Mouse (Mus musculus) right cerebral cortex, adult 18-20 months (tissue): ENCODE results near the gene Ak5.
"Not testable (repeated sequence)": the region's sequence is repeated elsewhere in the genome, so short reads cannot be mapped to it uniquely, and the experiment has no call there.

Experiments used
- DNase-seq: peaks from one replicate; pipeline ENCODE4 v3.0.0; 2022; ENCODE audit warnings: mixed read lengths

Ak5 gene

DNA sequence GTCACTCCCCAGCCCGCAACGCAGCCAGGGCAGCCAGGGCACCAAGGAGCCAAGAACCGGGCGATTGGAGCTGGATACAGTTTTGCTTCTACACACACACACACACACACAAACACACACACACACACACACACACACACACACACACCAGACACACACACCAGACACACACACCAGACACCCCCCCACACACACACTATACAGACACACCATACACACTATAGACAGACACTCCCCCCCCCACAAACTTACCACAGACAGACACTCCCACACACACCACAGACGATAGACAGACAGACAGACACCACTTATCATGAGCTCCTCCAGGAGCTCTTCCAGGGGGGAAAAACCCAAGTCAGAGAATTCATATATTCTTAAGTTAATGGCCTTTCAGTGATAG lies at the start of gene Ak5:
Gene Ak5 (minus strand): TSS at position 122 of the 400 bp plus-strand sequence.
- DNase-seq, result no peak

DNA sequence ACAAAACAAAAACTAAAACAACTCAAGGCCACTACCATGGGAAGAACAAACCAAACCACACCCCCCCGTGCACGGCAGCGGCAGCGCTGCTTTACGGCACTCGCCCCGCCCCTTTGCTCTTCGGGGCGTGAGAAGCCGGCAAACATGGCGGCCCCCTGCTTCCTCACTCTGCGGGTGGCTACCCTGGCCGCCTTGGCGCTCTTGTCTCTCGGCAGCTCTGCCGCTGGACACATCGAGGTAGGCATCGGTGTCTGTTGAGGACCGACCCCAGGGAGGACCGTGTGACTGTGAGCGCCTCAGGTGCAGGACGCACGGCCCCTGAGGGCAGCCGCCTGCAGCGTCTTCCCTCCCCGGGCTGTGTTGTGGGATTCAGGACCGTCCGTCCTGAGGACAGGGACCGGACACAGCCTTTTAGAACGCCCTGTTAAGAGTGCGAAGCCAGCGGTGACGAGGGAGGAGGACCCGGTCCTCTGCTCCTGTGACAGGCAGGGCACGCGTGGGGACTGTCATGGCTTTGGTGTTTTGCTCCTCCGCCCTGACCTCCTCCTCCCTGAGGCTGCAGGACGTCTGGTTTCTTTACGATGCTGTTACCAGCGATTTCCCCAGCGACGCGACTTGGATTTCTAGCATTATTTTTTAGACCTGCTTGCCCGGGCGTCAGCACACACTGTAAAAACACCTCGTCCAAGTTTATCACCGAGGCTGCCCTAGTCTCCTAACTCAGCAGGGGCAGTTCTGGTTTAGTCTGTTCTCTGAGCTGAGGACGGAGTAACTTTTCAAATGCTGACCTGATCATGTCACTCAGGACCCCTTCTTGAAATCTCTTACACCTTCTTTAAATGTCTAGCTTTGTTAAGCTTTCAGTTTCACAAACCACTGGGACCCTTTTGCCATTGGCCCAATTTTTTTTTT lies 46.1 kb upstream of the Ak5 start, which contains the start of gene Pigk:
Gene Pigk (plus strand): TSS at position 110 of the 912 bp plus-strand sequence.
- peak; percentile 89 for DNase-seq

DNA sequence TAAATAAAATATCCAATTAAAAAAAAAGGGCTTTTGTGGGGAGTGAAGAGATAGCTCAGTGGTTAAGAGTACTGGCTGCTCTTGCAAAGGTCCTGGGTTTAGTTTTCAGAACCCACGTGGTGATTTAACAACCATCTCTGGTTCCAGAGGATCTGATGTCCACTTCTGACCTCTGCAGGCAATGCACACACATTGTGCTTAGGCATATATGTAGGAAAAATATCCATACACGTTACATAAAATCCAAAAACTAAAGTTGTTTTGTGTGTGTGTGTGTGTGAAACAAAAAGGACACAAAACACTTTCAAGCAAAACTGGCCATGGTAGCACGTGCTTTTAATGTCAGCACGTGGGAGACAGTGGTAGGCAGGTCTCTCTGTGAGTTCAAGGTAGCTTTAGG lies 44.8 kb upstream of the Ak5 start:
- no peak for DNase-seq

DNA sequence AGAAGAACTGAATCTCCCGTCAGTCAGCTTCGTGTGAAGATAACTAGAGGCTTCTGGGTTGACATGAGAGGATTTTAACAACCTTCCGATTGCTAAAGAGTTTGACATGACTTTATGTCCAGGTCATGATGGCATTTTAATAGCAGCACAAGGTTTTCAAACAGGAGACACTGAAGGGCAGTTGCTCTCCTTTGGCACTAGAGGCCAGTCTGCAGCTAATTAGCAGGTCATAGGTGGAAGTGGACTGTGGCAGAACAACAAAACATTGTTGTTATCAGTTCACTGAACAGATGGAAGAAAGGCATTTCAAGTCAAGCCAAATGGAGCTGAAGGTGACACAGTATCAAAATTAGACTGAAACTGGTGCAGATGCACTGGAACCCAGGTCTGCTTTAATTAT lies 41.8 kb upstream of the Ak5 start:
- DNase-seq, result no peak

DNA sequence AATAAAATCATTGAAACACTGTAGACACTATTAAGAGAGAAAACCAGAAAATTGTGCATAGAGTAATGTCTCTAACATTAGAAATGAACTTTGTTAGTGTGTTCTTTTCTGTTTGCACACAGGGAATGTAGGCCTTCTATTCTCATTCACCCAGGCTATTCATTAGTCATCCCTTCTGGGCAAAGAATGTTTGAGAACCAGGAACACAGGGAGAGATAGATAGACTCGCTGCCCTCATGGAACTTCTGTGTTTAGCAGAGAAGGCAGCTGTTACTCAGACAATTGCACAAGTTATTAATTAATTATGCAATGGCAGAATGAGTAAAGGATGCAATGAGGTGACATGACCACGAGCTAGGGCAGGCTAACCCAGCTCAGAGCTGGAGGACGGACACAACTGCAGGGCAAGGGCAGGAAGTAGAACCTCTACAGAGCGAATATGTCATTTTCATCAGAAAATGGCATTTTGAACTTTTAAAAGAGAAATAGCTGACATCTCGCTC lies 39.2 kb upstream of the Ak5 start:
- no peak for DNase-seq

DNA sequence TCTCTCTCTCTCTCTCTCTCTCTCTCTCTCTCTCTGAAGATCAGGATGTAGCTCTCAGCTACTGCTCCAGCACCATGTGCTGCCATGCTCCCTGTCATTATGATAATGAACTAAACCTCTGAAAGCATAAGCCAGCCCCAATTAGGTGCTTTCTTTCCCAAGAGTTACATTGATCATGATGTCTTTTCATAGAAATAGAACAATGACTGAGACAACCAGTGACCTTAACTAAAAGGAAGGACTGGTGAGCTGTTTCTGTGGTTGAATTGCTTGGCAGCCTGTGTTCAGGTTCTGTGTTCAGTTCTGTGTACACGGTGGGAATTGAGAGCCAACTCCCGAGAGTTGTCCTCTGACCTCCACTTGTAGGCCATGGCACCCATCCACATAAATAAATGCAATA lies 38.7 kb upstream of the Ak5 start:
- no peak for DNase-seq

DNA sequence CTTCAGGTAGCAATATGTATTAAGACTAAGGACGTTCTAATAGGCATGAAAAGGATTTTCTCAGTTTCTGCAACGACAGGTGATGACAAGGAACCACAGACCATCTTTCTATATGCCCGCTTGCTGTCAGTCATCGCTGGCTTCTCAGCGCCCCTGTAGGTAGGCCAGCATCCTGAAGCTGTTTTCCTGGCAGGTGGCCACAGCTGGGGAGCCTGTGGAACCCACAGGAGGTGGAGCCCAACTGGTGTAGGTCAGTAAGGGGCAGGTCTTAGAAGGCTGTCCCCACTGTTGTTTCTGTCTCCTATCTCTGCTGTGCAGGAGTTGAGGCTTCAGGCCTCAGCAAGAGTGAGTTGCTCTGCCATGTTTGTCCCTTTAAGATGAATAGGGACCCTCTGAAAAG lies 37.7 kb upstream of the Ak5 start:
- no peak for DNase-seq

DNA sequence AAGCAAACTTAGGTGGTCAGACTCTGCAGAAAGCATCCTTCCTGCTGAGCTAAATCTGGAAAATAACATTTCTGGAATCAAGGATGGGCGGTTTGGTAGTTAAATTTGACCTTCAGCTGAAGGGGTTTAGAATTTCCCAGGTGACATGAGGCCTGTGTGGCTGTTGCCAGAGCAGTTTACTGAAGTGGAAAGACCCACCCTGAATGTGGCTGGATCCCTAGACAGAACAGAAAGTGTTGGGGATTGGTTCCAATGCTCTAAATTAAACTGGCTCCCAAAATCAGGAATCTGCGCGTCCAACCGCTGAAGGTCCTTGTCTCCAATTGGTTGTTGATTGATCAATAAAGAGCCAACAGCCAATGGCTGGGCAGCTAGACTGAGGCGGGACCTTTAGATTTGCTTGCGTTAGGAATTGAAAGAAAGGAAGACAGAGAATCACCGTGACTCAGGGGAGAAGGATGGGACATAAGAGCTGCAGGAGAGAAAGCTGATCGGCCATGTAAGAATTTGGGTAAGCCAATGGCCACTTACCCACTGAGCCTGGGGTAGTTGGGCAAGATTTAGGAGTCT lies 34.2 kb upstream of the Ak5 start:
- no peak for DNase-seq

DNA sequence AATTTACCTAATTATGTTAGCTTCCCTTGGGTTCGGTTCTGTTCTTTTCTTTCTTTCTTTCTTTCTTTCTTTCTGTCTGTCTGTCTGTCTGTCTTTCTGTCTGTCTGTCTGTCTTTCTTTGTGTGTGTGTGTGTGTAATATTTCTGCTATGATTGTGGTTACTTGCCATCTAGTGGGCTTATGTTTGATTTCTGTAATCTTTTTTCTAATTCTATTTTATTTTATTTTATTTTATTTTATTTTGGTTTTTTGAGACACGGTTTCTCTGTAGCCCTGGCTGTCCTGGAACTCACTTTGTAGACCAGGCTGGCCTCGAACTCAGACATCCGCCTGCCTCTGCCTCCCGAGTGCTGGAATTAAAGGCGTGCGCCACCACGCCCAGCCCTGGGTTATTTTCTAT lies 33.4 kb upstream of the Ak5 start:
- not testable (repeated sequence) for DNase-seq

DNA sequence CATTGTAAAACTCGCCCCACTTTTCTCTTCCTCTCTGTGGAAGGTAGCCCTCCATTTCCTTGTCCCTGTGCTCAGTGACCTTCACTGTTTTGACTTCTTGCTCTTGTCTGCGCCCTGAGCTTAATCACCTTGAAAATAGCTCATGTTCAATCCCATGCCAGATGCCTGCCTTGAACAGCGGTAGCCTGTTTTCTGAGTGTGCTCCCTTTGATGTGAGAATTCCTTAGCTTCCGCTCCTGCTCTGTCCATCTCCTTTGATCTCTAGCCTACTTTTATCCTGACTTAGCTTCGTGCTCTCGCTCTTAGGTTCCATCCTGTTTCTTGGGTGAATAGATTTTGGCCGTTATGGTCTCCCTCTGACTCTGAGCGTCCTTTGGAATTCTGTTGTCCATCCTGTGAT lies 31.1 kb upstream of the Ak5 start:
- DNase-seq, result no peak

DNA sequence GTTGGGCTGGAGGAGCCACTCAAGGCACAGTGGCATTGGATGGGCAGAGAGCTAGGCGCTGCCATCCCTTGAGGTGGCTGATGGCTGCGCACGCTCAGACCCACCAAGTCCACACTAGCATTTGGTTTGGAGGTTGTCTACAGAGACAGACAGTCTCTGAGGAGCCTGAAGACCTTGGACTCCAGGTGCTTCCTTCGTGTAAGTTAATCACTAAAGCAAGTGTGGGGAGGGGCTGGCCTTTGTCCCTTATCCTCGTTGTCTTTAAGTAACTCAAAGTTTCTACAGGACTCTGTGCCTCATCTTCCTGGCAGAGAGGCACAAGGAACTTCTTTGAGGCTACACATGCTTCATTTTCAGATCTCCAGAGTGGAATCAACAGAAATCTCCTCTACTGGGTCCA lies 29.9 kb upstream of the Ak5 start:
- DNase-seq, result no peak

DNA sequence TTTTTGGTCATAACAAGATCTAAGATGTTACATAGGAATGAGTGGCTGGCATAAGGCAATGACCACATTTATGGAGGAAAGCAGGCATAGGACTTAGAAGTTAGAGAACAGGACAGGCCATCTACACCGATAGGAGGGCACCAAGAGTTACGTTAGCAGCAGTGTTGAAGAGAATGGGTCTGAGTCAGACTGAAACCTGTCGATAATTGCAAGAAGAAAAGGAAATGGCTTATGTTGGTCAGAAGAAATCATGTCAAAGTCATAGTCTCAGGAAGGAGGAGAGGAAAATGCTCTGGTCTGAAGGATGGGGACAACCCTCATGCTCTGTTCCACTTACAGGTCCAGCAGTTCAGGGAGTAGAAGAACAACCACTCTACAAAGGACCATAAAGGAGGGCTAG lies 26.8 kb upstream of the Ak5 start:
- DNase-seq, result no peak

DNA sequence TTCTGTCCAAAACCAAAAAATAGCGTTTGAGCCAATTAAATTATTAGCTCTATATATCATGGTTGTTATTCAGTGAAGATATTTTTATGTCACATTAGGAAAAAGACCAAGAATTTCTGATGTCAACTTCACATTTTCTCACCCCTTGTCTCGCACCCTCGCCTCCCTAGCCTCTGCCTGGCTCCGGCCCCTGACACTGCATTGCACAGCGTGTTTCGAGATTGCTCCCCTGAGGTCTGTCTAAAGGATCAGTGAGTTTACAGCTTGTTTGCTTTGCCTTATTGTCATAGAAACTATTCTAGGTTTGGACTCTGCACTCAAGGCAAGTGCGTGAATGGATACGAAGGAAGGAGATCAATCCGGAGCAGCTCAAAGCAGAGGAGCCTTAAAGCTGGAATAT lies 20.9 kb upstream of the Ak5 start:
- no peak for DNase-seq

DNA sequence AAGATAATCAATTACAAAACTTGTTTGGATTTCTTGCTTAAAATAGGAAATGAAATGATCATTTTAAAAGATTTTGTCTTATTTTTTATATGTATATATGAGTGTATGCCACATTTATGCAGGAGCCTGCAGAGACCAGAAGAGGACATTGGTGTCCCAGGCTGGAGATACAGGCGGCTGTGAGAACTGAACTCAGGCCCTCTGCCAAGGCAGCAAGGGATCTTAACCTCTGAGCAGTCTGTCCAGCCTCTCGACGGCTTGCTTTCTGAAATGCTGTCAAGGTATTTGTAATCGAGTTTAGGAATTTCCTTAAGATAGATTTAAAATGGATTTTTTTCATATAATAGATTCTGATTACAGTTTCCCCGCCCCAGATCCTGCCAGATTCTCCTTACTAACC lies 20.4 kb upstream of the Ak5 start:
- no peak for DNase-seq

DNA sequence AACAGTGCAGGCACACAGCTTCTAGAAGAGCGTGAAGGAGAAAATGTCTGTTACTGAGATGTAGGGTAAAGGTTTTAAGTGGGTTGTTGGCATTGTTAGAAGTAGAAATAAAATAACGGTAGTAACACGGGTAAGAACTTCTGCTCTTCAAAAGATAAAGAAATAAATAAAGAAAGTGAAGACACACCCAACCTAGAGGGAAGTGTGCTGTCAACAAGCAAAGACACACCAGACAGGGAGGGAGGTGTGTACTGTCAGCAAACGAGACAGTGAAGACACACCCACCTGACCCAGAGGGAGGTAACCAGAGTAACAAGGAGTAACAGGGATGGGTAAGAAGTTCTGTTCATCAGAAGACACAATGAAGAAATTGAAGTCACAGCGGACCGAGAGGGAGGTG lies 6.5 kb upstream of the Ak5 start:
- DNase-seq, result no peak

DNA sequence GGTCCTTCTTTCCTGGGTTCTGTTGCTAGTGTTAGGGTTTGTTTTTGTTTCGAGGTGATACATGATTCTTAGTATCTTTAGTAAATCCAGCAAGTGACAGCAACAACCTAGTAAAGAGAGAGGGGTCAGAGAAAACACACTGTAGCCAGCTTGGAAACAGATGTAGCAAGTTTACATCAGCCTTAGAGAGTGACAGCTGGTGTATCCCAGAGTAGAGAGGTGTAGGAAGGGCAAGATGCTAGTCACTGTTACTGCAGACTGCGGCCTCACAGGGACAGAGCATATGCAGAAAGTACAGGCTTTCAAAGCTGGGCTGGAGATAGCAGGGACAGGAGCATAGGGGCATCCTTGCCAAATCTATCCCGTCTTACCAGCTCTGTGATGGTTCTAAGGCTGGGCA lies 1.6 kb upstream of the Ak5 start:
- DNase-seq, result no peak

DNA sequence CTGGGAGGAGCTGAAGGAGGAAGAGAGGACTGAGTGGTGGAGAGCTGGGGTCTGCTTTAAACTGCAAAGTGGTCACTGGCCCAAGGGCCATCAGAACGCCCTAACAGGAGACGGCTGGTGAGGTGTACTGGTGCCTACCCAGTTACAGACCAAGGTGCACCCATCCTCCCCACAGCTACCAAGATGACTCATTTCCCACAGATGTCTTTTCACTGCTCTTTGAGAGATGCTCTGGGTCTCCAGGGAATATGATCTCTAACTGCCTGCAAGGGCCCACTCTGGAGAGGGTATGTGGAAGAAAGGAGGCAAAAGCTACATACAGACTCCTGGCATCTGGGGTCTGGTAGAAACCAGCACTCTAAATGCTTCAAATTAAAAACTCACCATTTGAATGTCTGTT lies 633 bp upstream of the Ak5 start:
- DNase-seq, result peak; percentile 29

DNA sequence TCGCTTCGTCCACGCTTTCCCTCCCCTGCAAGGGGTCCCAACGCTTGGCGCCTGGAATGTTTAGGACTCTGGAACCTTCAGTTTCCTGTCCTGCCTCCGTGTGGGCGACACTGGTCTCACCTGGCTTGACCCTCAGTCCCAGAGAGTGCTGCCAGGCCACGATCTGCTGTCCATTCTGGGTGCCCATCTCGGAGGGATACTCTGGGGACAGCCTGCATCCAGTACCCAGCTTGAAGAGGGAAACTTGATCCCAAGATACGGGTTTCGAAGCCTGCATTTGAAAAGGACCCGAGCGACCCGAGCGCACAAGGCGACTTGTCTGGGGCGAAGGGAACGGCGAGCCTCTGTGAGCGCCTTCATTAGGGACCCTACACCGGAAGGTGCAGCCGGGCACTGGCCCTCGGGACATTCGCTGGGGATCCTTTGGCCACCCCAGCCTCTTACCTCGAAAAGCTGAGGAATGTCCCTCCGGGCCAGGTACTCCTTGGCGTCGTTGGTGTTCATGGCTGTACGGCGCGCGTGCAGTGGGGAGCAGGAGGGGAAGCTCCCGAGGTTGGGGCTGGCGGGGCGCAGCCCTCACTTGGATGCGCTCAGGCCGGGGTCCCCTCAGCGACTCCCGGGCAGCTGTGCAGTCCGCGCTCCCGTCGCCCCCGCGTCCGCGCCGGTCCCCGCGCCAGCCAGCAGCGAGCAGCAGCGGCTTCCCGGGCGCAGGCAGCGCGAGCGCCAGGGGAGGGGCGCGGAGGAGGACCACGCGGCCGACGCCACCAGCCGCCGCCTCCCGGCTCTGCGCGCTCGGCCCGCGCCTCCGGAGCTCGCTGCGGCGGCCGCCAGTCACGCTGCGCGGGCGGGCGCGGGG lies 576 bp downstream of the Ak5 start:
- DNase-seq, result peak; percentile 82

DNA sequence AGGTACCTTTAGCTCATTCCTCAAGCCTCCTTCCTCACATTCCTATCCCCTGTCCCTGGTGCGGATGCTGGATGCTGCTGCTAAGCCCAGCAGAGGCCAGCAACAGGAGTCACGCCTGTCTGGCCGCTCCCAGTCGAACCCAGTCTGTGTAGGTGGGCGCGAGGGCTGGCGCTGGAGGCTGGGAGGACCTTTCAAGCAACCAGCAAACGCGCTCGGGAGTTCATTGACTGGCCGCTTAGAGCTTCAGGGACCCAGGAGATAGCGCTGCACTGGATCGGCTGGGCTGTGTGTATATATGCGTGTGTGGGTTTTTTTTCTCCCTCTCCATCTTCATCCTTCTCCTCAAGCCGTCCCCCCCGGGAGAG lies 1.2 kb downstream of the Ak5 start:
- peak; percentile 67 for DNase-seq

DNA sequence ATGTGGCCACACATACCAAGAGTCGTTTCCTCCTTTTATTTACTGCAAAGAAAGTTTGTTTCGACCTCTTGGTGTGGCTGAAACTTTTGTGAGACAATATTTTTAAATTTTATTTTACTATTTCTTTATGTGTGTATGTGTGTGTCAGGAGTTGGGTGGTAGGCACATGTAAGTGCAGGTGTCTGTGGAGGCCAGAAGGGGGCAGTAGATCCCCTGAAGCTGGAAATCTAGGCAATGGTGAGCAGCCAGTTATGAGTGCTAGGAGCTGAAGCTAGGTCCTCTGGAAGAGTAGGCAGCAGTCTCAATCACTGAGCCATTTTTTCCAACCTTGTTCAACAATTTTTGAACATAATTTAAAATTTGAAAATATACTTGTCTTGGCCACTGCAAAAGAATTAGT lies 9.6 kb downstream of the Ak5 start:
- no peak for DNase-seq

DNA sequence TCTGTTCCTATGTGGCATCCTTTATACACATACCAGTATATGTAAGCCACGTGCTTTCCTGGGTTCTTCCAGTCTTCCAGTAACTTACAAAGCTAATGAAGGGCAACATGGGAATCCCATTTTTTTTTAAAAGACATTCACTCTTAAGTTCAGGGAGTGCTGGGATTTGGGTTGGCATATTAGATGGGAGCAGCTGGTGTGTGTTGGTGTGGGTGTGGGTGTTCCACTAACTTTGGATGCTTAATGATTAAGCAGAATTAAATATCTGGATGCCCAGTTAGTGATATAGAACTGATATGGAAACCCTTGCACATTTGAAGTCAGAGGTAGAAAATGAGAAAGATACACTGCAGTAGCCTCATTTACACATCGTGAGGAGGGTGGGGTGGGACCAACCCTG lies 16.2 kb downstream of the Ak5 start:
- DNase-seq, result no peak

DNA sequence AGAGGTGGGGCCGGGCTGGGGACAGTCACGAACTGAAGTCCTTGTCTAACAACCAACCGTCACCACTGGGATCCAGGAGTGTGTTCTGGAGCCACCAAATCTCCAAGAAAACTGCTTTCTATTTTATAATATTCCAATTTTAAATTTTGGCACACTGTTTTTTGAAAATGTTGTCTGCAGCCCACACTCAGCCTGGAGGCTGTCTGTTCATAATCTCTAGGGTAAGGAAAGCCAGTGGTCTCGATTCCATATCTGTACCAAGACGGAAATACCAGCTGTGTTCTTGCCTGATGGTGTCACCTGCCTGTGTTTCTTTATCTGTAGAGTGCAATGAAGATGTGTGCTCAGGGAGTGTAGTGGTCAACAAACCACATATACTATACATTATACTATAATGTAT lies 23.6 kb downstream of the Ak5 start:
- peak; percentile 18 for DNase-seq

DNA sequence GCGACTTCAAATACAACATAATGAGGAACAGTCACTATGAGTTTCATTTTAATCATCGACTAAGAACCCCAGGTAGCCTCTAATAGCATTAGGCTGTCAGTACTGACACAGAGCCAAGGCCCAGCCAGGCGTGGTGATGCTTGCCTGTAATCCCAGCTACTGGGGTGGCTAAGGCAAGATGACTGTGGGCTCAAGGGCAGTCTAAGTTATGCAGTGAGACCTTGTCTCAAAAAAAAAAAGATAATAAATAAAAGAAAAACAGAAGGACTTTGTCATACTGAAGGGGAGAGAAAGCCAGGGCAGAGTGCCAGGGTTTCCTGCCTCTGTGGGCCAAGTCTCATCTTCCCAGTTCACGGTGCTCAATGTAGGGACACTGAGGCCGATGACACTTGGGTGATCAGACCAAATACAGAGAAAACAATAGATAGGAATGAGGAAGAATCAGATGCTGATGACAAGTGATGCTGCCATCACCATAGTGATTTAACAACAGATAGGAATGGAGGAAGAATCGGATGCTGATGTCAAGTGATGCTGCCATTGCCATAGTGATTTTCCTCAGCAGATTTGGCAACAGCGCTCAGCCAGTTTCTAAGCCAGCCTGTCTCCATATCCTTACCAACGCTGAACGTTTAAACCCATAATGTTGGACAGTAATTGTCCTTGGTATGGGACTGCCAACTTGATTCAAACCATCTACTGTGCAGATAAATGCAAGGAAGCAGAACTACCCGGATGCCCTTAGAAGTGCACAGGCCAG lies 42.9 kb downstream of the Ak5 start:
- DNase-seq, result no peak
